Mouse (Mus musculus) neutrophil, adult 5-6 weeks (primary cell): ENCODE data around the gene Efs. TPM values are rescaled to one million over a fixed set of nuclear protein-coding genes. Genes with fewer than 3 reads are reported as not detected.

Source experiments
- ATAC-seq: fragments of 151-379, 151-347 bp; 2 replicates; pipeline ENCODE4 v1.8.0; 2017; ENCODE audit warnings: mild to moderate bottlenecking, moderate TSS enrichment; ENCODE audit not compliant: insufficient number of reproducible peaks, poor library complexity, low FRiP score, severe bottlenecking; ENCODE audit errors: extremely low read depth
- total RNA-seq: library from RNA; stranded (forward); fragments of 200-1000 nt; gene quantifications from 2 replicates; pipeline ENCODE4 v1.2.3, GENCODE M21; 2017

Gene Efs
- total RNA-seq, 1 experiment from 2014 or later = not detected

GRCm38 (mm10) chr14:54929801-54930200 lies 3.9 kb upstream of the Efs start:
- no peak for ATAC-seq

GRCm38 (mm10) chr14:54927296-54927695 lies 1.4 kb upstream of the Efs start:
- ATAC-seq = no peak

GRCm38 (mm10) chr14:54926401-54927158 lies 654 bp upstream of the Efs start:
- ATAC-seq = no peak

GRCm38 (mm10) chr14:54924641-54925348 lies 1.1 kb downstream of the Efs start:
- no peak for ATAC-seq

- no peak for ATAC-seq
These were observed 5.7 kb downstream of the Efs start for GRCm38 (mm10) chr14:54920076-54920685.

- ATAC-seq = no peak
These were observed 12.6 kb downstream of the Efs start for GRCm38 (mm10) chr14:54913343-54913742.

GRCm38 (mm10) chr14:54912886-54913285 lies 13.0 kb downstream of the Efs start, which contains the start of gene Slc22a17:
Gene Slc22a17, minus strand, starts transcription at chr14:54913132.
- ATAC-seq = peak; percentile 30; the same call in 1 of the 2 replicates

GRCm38 (mm10) chr14:54912109-54912850 lies 13.6 kb downstream of the Efs start:
- ATAC-seq = no peak

GRCm38 (mm10) chr14:54908682-54909081 lies 17.2 kb downstream of the Efs start:
- no peak for ATAC-seq

- no peak for ATAC-seq
These were observed 22.3 kb downstream of the Efs start for GRCm38 (mm10) chr14:54903641-54904040.

GRCm38 (mm10) chr14:54900383-54900782 lies 25.5 kb downstream of the Efs start:
- peak; percentile 86 for ATAC-seq

GRCm38 (mm10) chr14:54897445-54897844 lies 28.5 kb downstream of the Efs start:
- no peak for ATAC-seq

- no peak for ATAC-seq
These were observed 31.4 kb downstream of the Efs start for GRCm38 (mm10) chr14:54894296-54895151.

GRCm38 (mm10) chr14:54893651-54894181 lies 32.2 kb downstream of the Efs start:
- peak; percentile 96 for ATAC-seq

- no peak for ATAC-seq
These were observed 33.7 kb downstream of the Efs start, which contains the start of gene Pabpn1 for GRCm38 (mm10) chr14:54892200-54892599. Gene Pabpn1, plus strand, starts transcription at chr14:54892500.

- no peak for ATAC-seq
These were observed 40.6 kb downstream of the Efs start for GRCm38 (mm10) chr14:54885309-54885708.

- ATAC-seq = no peak
These were observed 41.8 kb downstream of the Efs start for GRCm38 (mm10) chr14:54884022-54884712.
